Mouse (Mus musculus): Measurements from ENCODE around the gene Nab1.

GRCm38 (mm10) chr1:52463305-52463704 is 37.2 kb downstream of the Nab1 start:
- TF ChIP-seq POLR2A (IDR thresholded peaks at IDR 0.05; ENCODE audit: control insufficient read depth, extremely low read depth, insufficient read depth, low read length, poor library complexity) (no peak), CTCF (IDR thresholded peaks at IDR 0.05; ENCODE audit: borderline replicate concordance, control insufficient read depth, extremely low read depth, insufficient read depth, low read length, poor library complexity) (no peak)

All from thymus, adult 2 months (tissue).